Mouse (Mus musculus) ES-E14 (cell line): ENCODE data around the gene Pcdh7.

Experiments
- HCFC1 ChIP-seq: IDR thresholded peaks from 2 replicates; pipeline ENCODE4 v1.6.1; 2012; ENCODE audit warnings: low read length, inconsistent platforms, borderline replicate concordance; ENCODE audit not compliant: insufficient read depth
- MAFK ChIP-seq: IDR thresholded peaks from 2 replicates; pipeline ENCODE4 v1.6.1; 2014; ENCODE audit warnings: mild to moderate bottlenecking, low read depth, low read length, inconsistent platforms; ENCODE audit not compliant: insufficient read depth

DNA sequence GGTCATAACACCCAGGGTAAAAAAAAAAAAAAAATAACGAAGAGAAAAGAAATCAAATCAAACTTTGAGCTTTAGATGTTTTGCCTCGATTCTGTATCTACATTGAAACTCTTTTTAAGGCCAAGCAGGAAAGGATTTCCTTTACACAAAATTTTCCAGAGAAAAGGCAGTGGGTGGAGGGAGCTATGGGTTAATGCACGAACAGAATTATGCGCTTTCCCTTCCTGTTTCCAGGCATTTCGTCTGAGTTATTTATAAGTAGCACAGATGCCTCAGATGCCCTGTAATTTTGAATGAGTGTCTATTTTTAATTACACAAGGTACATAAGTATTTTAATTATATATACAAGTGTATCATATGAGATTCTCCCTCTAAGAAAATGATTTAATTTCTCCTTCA, 436.2 kb downstream of the Pcdh7 start:
- TF ChIP-seq HCFC1 (no peak), MAFK (no peak)
